Mouse (Mus musculus) lung, postnatal 0 days (tissue): Measurements from ENCODE around the gene Olfr1414.

Experiments
- CTCF ChIP-seq: IDR thresholded peaks from 2 replicates; pipeline ENCODE4 v1.5.1; 2016; ENCODE audit warnings: antibody characterized with exemption, mild to moderate bottlenecking
- EP300 ChIP-seq: IDR thresholded peaks from 2 replicates; pipeline ENCODE4 v1.6.1; 2016; ENCODE audit warnings: antibody characterized with exemption, mild to moderate bottlenecking, control low read depth

GRCm38 (mm10) chr1:92457758-92458157, 60.7 kb downstream of the Olfr1414 start:
- TF ChIP-seq CTCF = no peak
- no peak for TF ChIP-seq EP300
